Mouse (Mus musculus) embryonic facial prominence, embryonic 15.5 days (tissue): ENCODE measurements around the gene Mmp23. TPM values are rescaled to one million over a fixed set of nuclear protein-coding genes. Genes with fewer than 3 reads are reported as not detected.
"Not testable (repeated sequence)": the region's sequence is repeated elsewhere in the genome, so short reads cannot be mapped to it uniquely, and the experiment has no call there.

Experiments used
- ATAC-seq: fragments of 200-750 bp; cut with Nextera tagmentation; 2 replicates; pipeline ENCODE4 v1.8.0; 2017; ENCODE audit warnings: low read depth, moderate TSS enrichment; ENCODE audit not compliant: insufficient number of reproducible peaks, low FRiP score, low TSS enrichment
- H3K27ac ChIP-seq: fragments of 300-500 bp; sonication (generic); replicated peaks from 2 replicates; pipeline ENCODE4 v1.5.1; 2015; ENCODE audit warnings: mild to moderate bottlenecking, inconsistent platforms
- H3K27me3 ChIP-seq: fragments of 300-500 bp; sonication (generic); 2 replicates; pipeline ENCODE4 v1.6.1; 2015; ENCODE audit warnings: inconsistent platforms
- H3K36me3 ChIP-seq: fragments of 300-500 bp; sonication (generic); 2 replicates; pipeline ENCODE4 v1.6.1; 2015; ENCODE audit warnings: mild to moderate bottlenecking, inconsistent platforms
- H3K4me1 ChIP-seq: fragments of 300-500 bp; sonication (generic); 2 replicates; pipeline ENCODE4 v1.6.1; 2015; ENCODE audit warnings: inconsistent platforms
- H3K4me2 ChIP-seq: fragments of 300-500 bp; sonication (generic); replicated peaks from 2 replicates; pipeline ENCODE4 v1.6.1; 2015; ENCODE audit warnings: mild to moderate bottlenecking, inconsistent platforms
- H3K4me3 ChIP-seq: fragments of 300-500 bp; sonication (generic); replicated peaks from 2 replicates; pipeline ENCODE4 v1.5.1; 2015; ENCODE audit warnings: mild to moderate bottlenecking, inconsistent platforms
- H3K9ac ChIP-seq: fragments of 300-500 bp; sonication (generic); 2 replicates; pipeline ENCODE4 v1.6.1; 2015; ENCODE audit warnings: inconsistent platforms
- H3K9me3 ChIP-seq: fragments of 300-500 bp; sonication (generic); replicated peaks from 2 replicates; pipeline ENCODE4 v1.6.1; 2016; ENCODE audit warnings: inconsistent platforms
- WGBS: fragments of 180-500 bp; shearing (Covaris S2); methylation state at CpG from one replicate; pipeline ENCODE4 v1.1.7; 2015; 5-methylcytosine and 5-hydroxymethylcytosine counted together
- polyA plus RNA-seq: library from polyadenylated mRNA; unstranded; fragments of >200 nt; fragmentation: Nextera tagmentation; extraction: Ambion mirVana; gene quantifications from 2 replicates; pipeline ENCODE4 v1.2.1, GENCODE M21; 2015

Mmp23 gene
- polyA plus RNA-seq, 1 experiment from 2014 or later: 39.0 TPM

- Histone ChIP-seq H3K4me1 (peaks cover 40% of the 10 kb centered on the region), H3K4me2 (peak overlapping the region; percentile 94), H3K27me3 (peaks cover 33% of the 10 kb centered on the region), H3K9ac (peak overlapping the region; percentile 37), H3K9me3 (no peaks in the 10 kb centered on the region), H3K36me3 (peaks cover 53% of the 10 kb centered on the region), H3K4me3 (peak overlapping the region; percentile 51), H3K27ac (peak overlapping the region; percentile 60; the same call in 1 of the 2 replicates)
- ATAC-seq: peak; percentile 36; the same call in 1 of the 2 replicates
- WGBS: under 1% methylated on average over 31 of the region's 31 CpGs
Measured at GRCm38 (mm10) chr4:155653451-155654182, 433 bp upstream of the Mmp23 start.

GRCm38 (mm10) chr4:155652283-155653085 lies 700 bp downstream of the Mmp23 start:
- peaks cover 33% of the 10 kb centered on the region for H3K27me3 ChIP-seq
- peak overlapping the region; percentile 94 for H3K4me2 ChIP-seq
- WGBS: 22% methylated on average over 36 of the region's 36 CpGs
- no peak for ATAC-seq
- H3K36me3 ChIP-seq: peaks cover 58% of the 10 kb centered on the region
- peak overlapping the region; percentile 51 for H3K4me3 ChIP-seq
- peak overlapping the region; percentile 37 for H3K9ac ChIP-seq
- H3K27ac ChIP-seq: peak overlapping the region; percentile 60; the same call in 1 of the 2 replicates
- H3K4me1 ChIP-seq: peaks cover 40% of the 10 kb centered on the region
- H3K9me3 ChIP-seq: no peaks in the 10 kb centered on the region

- no peak overlapping the region for H3K9ac ChIP-seq
- 60% methylated on average over 15 of the region's 15 CpGs for WGBS
Measured at GRCm38 (mm10) chr4:155651553-155652269, 1.5 kb downstream of the Mmp23 start.

GRCm38 (mm10) chr4:155649355-155649754 lies 3.8 kb downstream of the Mmp23 start:
- 87% methylated on average over 11 of the region's 11 CpGs for WGBS
- Histone ChIP-seq H3K4me3 (no peak overlapping the region), H3K27ac (no peak overlapping the region), H3K27me3 (peaks cover 23% of the 10 kb centered on the region), H3K4me1 (peaks cover 26% of the 10 kb centered on the region), H3K9ac (no peak overlapping the region), H3K4me2 (no peak overlapping the region), H3K9me3 (no peaks in the 10 kb centered on the region), H3K36me3 (peaks cover 63% of the 10 kb centered on the region)
- no peak for ATAC-seq

More at GRCm38 (mm10) chr4:155651553-155652269, 1.5 kb downstream of the Mmp23 start:
- Histone ChIP-seq H3K36me3 (peaks cover 57% of the 10 kb centered on the region), H3K27ac (no peak overlapping the region), H3K27me3 (peaks cover 33% of the 10 kb centered on the region), H3K9me3 (no peaks in the 10 kb centered on the region), H3K4me1 (peaks cover 40% of the 10 kb centered on the region), H3K4me2 (no peak overlapping the region), H3K4me3 (no peak overlapping the region; the same call in 1 of the 2 replicates)
- ATAC-seq: no peak

- no peaks in the 10 kb centered on the region for H3K27me3 ChIP-seq
- peaks cover 87% of the 10 kb centered on the region for H3K36me3 ChIP-seq
- H3K27ac ChIP-seq: no peak overlapping the region
- no peaks in the 10 kb centered on the region for H3K9me3 ChIP-seq
- H3K4me2 ChIP-seq: no peak overlapping the region
- no peak for ATAC-seq
- 95% methylated on average over 5 of the region's 5 CpGs for WGBS
- H3K9ac ChIP-seq: no peak overlapping the region
- no peaks in the 10 kb centered on the region for H3K4me1 ChIP-seq
- no peak overlapping the region for H3K4me3 ChIP-seq
Measured at GRCm38 (mm10) chr4:155645721-155646120, 7.5 kb downstream of the Mmp23 start.

GRCm38 (mm10) chr4:155645308-155645707 lies 7.9 kb downstream of the Mmp23 start, which contains the start of gene Gm10563:
Gm10563 (minus strand) TSS chr4:155645408.
- not testable (repeated sequence) for ATAC-seq, H3K27me3 ChIP-seq, H3K4me2 ChIP-seq, H3K9ac ChIP-seq, H3K27ac ChIP-seq, H3K9me3 ChIP-seq, H3K4me1 ChIP-seq, H3K4me3 ChIP-seq
- WGBS: 87% methylated on average over 2 of the region's 2 CpGs
- peaks cover 87% of the 10 kb centered on the region for H3K36me3 ChIP-seq

GRCm38 (mm10) chr4:155643531-155643930 lies 9.7 kb downstream of the Mmp23 start:
- Histone ChIP-seq H3K27ac (no peak overlapping the region), H3K36me3 (peaks cover 82% of the 10 kb centered on the region)
- WGBS: 83% methylated on average over 1 of the region's 1 CpGs

GRCm38 (mm10) chr4:155635766-155636499 lies 17.3 kb downstream of the Mmp23 start:
- ATAC-seq: no peak
- H3K4me1 ChIP-seq: no peaks in the 10 kb centered on the region

More at GRCm38 (mm10) chr4:155643531-155643930, 9.7 kb downstream of the Mmp23 start:
- no peak overlapping the region for H3K9ac ChIP-seq
- no peaks in the 10 kb centered on the region for H3K27me3 ChIP-seq
- no peak overlapping the region for H3K4me3 ChIP-seq
- H3K4me2 ChIP-seq: no peak overlapping the region
- H3K4me1 ChIP-seq: no peaks in the 10 kb centered on the region
- ATAC-seq: no peak
- no peaks in the 10 kb centered on the region for H3K9me3 ChIP-seq

GRCm38 (mm10) chr4:155630267-155630666 lies 22.9 kb downstream of the Mmp23 start:
- Histone ChIP-seq H3K27me3 (no peaks in the 10 kb centered on the region), H3K4me2 (no peak overlapping the region), H3K36me3 (peaks cover 70% of the 10 kb centered on the region), H3K9ac (no peak overlapping the region), H3K27ac (no peak overlapping the region), H3K9me3 (no peaks in the 10 kb centered on the region), H3K4me1 (peaks cover 4% of the 10 kb centered on the region; the same call in 1 of the 2 replicates), H3K4me3 (no peak overlapping the region)
- WGBS: 89% methylated on average over 6 of the region's 6 CpGs
- no peak for ATAC-seq

More at GRCm38 (mm10) chr4:155635766-155636499, 17.3 kb downstream of the Mmp23 start:
- Histone ChIP-seq H3K4me2 (no peak overlapping the region), H3K9ac (no peak overlapping the region), H3K36me3 (peaks cover 89% of the 10 kb centered on the region), H3K27me3 (no peaks in the 10 kb centered on the region), H3K9me3 (no peaks in the 10 kb centered on the region), H3K4me3 (no peak overlapping the region), H3K27ac (no peak overlapping the region)
